Mouse (Mus musculus) megakaryocyte-erythroid progenitor cell, adult 5-6 weeks (primary cell): Measurements from ENCODE around the gene Sdr9c7. TPM values are rescaled to one million over a fixed set of nuclear protein-coding genes. Genes with fewer than 3 reads are reported as not detected.

Source experiments
- ATAC-seq: replicated peaks from 2 replicates; pipeline ENCODE4 v1.8.0; 2016; ENCODE audit warnings: mild to moderate bottlenecking, inconsistent platforms; ENCODE audit not compliant: severe bottlenecking, poor library complexity, low FRiP score, low TSS enrichment
- total RNA-seq, 2 experiments: library from RNA; stranded (forward) in 1 of 2; stranded (reverse) in 1 of 2; fragments of 200-1000, 215-1000 nt in 1 of 2; fragments of >200 nt in 1 of 2; fragmentation: Nextera tagmentation in 1 of 2; gene quantifications; 2 replicates each; pipeline ENCODE4 v1.2.3; 2014 to 2017

Gene Sdr9c7
- total RNA-seq, 2 experiments from 2014 or later: not detected

DNA sequence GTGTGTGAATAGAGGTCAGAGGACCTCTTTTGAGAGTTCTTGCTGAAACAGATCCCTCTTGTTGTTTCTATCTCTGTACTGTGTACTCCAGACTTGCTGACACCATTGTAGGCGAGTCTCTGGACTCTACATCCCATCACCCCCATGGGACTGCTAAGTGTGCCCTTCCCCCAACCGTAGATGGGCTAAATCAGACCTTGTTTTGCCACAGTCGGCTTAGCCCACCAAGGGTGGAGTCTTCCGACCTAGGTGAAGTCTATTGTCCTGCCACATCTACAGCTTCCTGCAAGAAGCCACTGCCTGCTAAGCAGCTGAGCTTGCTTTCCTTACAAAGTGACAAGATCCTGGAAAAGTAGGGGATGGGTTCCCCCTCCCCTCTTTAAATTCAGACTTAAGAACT is 53.5 kb downstream of the Sdr9c7 start:
- no peak for ATAC-seq

DNA sequence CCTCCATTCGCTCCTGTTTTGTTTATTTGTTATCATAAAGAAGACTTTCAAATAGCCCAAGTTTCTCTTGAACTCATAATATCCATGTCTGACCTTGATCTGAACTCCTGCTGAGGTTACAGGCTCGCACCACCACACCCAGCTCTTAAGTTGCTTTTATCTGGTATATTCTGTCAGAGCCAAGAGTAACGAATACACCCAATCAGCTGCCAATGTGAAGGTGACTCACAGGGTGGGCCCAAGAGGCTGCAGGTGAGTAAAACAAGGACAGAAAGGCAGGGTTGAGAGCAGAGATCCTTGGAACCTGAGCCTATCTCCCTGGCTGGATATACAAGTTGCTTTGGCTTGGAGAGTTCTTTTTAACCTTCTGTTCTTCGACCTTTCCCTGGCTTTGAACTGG is 56.7 kb downstream of the Sdr9c7 start:
- ATAC-seq: no peak

DNA sequence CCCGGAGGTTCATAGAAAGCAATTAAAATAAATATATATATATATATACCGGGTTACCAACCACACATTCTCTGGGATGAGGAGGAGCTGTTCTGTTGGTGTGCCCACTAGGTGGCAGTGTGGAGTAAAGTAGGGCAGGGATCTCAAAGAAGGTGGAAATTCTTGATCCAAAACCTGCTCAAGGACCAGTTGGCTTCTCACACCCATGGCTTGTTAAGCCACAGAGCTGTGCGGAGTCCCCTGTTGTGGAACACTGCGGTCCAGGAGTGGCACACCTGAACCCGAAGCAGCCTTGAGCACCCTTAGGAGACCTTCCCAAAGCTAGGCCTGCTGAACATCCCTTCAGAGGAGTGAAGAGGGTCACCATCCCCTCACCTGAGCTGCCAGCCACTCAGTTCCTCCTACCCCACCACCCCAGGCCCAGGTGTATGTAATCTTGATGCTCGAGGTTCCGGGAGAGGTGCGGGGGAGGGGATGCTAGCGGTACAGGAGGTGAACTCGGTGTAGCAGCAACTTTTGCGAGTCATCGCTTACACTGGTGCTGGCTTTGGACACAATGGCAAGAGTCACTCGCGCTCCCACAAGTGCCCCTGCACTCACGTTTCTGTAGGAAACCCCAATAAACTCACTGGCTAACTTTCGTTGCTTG is 58.0 kb downstream of the Sdr9c7 start:
- peak; percentile 81 for ATAC-seq

DNA sequence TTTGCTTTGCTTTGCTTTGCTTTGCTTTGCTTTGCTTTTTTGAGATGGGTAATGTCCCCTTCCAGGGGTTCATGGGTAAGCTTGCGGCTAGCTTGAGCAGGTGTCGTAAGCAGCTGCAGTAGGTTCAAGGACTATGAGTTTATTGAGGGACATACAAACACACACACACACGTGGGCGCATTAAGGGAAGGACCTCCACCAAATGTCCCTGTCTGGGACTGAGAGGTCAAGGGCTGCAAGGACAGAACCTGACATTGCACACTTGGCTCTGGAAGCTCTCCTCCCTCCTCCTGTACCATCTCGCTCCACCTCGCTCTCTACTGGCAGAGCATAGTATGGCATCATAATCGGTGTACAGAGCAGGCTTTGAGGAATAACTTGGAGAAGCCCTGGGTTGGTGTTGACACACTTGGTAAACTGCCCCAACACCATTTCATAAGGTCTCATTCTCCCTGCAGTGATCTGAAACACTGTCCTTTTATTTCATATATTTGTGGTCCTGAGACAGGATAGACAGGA is 60.9 kb downstream of the Sdr9c7 start:
- ATAC-seq: no peak

Other genes with a start within 250 kb of the Sdr9c7 start
- gene Nemp1, start 231.6 kb upstream of the Sdr9c7 start, total RNA-seq (2014; fragmentation: Nextera tagmentation): 19.4 and 22.7 TPM in 2 replicates
- 17.6 and 35.2 TPM in 2 replicates for gene Nemp1, start 231.6 kb upstream of the Sdr9c7 start, total RNA-seq (2017)
- 0.99 TPM in 1 of 2 replicates, not detected in the other for gene Nab2, start 229.9 kb upstream of the Sdr9c7 start, total RNA-seq (2014; fragmentation: Nextera tagmentation)
- 1.1 and 2.2 TPM in 2 replicates for gene Nab2, start 229.9 kb upstream of the Sdr9c7 start, total RNA-seq (2017)
- gene Myo1a, start 193.3 kb upstream of the Sdr9c7 start, total RNA-seq (2014; fragmentation: Nextera tagmentation): 0.79 and 1.4 TPM in 2 replicates
- gene Myo1a, start 193.3 kb upstream of the Sdr9c7 start, total RNA-seq (2017): not detected in 2 replicates
- gene Tac2, start 174.0 kb upstream of the Sdr9c7 start, total RNA-seq (2014; fragmentation: Nextera tagmentation): 3.5 and 9.5 TPM in 2 replicates
- 0.91 and 2.3 TPM in 2 replicates for gene Tac2, start 174.0 kb upstream of the Sdr9c7 start, total RNA-seq (2017)
- gene Zbtb39, start 159.0 kb upstream of the Sdr9c7 start, total RNA-seq (2014; fragmentation: Nextera tagmentation): 6.9 and 10.2 TPM in 2 replicates
- gene Zbtb39, start 159.0 kb upstream of the Sdr9c7 start, total RNA-seq (2017): 3.0 and 3.4 TPM in 2 replicates
- not detected in 2 replicates for gene Gpr182, start 146.8 kb upstream of the Sdr9c7 start, total RNA-seq (2014; fragmentation: Nextera tagmentation)
- not detected in 2 replicates for gene Gpr182, start 146.8 kb upstream of the Sdr9c7 start, total RNA-seq (2017)
- gene Rdh1, start 138.8 kb upstream of the Sdr9c7 start, total RNA-seq (2014; fragmentation: Nextera tagmentation): 0.24 TPM in 1 of 2 replicates, not detected in the other
- 0.05 TPM in 1 of 2 replicates, not detected in the other for gene Rdh1, start 138.8 kb upstream of the Sdr9c7 start, total RNA-seq (2017)
- not detected in 2 replicates for gene Rdh16f1, start 138.7 kb upstream of the Sdr9c7 start, total RNA-seq (2014; fragmentation: Nextera tagmentation)
- gene Rdh16f1, start 138.7 kb upstream of the Sdr9c7 start, total RNA-seq (2017): not detected in 2 replicates
- gene Rdh9, start 122.1 kb upstream of the Sdr9c7 start, total RNA-seq (2014; fragmentation: Nextera tagmentation): 0.79 TPM in 1 of 2 replicates, not detected in the other
- gene Rdh9, start 122.1 kb upstream of the Sdr9c7 start, total RNA-seq (2017): 0.76 TPM in 1 of 2 replicates, not detected in the other
- gene Rdh16, start 97.4 kb upstream of the Sdr9c7 start, total RNA-seq (2014; fragmentation: Nextera tagmentation): not detected in 2 replicates
- not detected in 2 replicates for gene Rdh16, start 97.4 kb upstream of the Sdr9c7 start, total RNA-seq (2017)
- not detected in 2 replicates for gene Rdh19, start 48.6 kb upstream of the Sdr9c7 start, total RNA-seq (2014; fragmentation: Nextera tagmentation)
- not detected in 2 replicates for gene Rdh19, start 48.6 kb upstream of the Sdr9c7 start, total RNA-seq (2017)
- not detected in 2 replicates for gene Rdh16f2, start 32.0 kb upstream of the Sdr9c7 start, total RNA-seq (2014; fragmentation: Nextera tagmentation)
- not detected in 2 replicates for gene Rdh16f2, start 32.0 kb upstream of the Sdr9c7 start, total RNA-seq (2017)
- gene Rdh7, start 9.7 kb upstream of the Sdr9c7 start, total RNA-seq (2014; fragmentation: Nextera tagmentation): not detected in 2 replicates
- gene Rdh7, start 9.7 kb upstream of the Sdr9c7 start, total RNA-seq (2017): not detected in 2 replicates
- gene Hsd17b6, start 109.1 kb downstream of the Sdr9c7 start, total RNA-seq (2014; fragmentation: Nextera tagmentation): 0.55 TPM in 1 of 2 replicates, not detected in the other
- gene Hsd17b6, start 109.1 kb downstream of the Sdr9c7 start, total RNA-seq (2017): not detected in 2 replicates
- 99.7 and 123 TPM in 2 replicates for gene Prim1, start 116.7 kb downstream of the Sdr9c7 start, total RNA-seq (2014; fragmentation: Nextera tagmentation)
- 134 and 143 TPM in 2 replicates for gene Prim1, start 116.7 kb downstream of the Sdr9c7 start, total RNA-seq (2017)
- 1,531 and 1,673 TPM in 2 replicates for gene Naca, start 137.1 kb downstream of the Sdr9c7 start, total RNA-seq (2014; fragmentation: Nextera tagmentation)
- gene Naca, start 137.1 kb downstream of the Sdr9c7 start, total RNA-seq (2017): 2,722 and 3,167 TPM in 2 replicates
- 210 and 260 TPM in 2 replicates for gene Ptges3, start 160.4 kb downstream of the Sdr9c7 start, total RNA-seq (2014; fragmentation: Nextera tagmentation)
- gene Ptges3, start 160.4 kb downstream of the Sdr9c7 start, total RNA-seq (2017): 377 and 378 TPM in 2 replicates
- gene Atp5b, start 184.8 kb downstream of the Sdr9c7 start, total RNA-seq (2014; fragmentation: Nextera tagmentation): 2,207 and 2,550 TPM in 2 replicates
- gene Atp5b, start 184.8 kb downstream of the Sdr9c7 start, total RNA-seq (2017): 3,084 and 3,964 TPM in 2 replicates
- 43.8 and 44.6 TPM in 2 replicates for gene Baz2a, start 193.1 kb downstream of the Sdr9c7 start, total RNA-seq (2014; fragmentation: Nextera tagmentation)
- gene Baz2a, start 193.1 kb downstream of the Sdr9c7 start, total RNA-seq (2017): 12.4 and 14.3 TPM in 2 replicates